Mouse (Mus musculus) cerebellum, adult 2 months (tissue): ENCODE measurements around the gene Bfar. TPM values are rescaled to one million over a fixed set of nuclear protein-coding genes. Genes with fewer than 3 reads are reported as not detected.

Source experiments
- DNase-seq, 2 experiments: peaks; one replicate each; pipeline ENCODE4 v3.0.0; 2021
- H3K27ac ChIP-seq: fragments of 200-500 bp; 2 replicates; pipeline ENCODE4 v1.5.1; 2012; ENCODE audit warnings: low read length, control low read depth, inconsistent platforms; ENCODE audit not compliant: insufficient read depth
- H3K27me3 ChIP-seq: fragments of 200-500 bp; 2 replicates; pipeline ENCODE4 v1.6.1; 2012; ENCODE audit warnings: inconsistent platforms, mild to moderate bottlenecking, low read length, moderate library complexity; ENCODE audit not compliant: control insufficient read depth, insufficient read depth
- H3K4me1 ChIP-seq: fragments of 200-500 bp; 2 replicates; pipeline ENCODE4 v1.6.1; 2011; ENCODE audit warnings: low read length; ENCODE audit not compliant: control insufficient read depth, insufficient read depth
- H3K4me3 ChIP-seq: fragments of 200-500 bp; replicated peaks from 2 replicates; pipeline ENCODE3; 2011; ENCODE audit warnings: mild to moderate bottlenecking, low read depth, low read length, control low read depth; ENCODE audit not compliant: insufficient read depth
- CTCF ChIP-seq: fragments of 200-500 bp; IDR thresholded peaks from 2 replicates; pipeline ENCODE4 v1.5.1; 2011; ENCODE audit warnings: low read depth, mild to moderate bottlenecking, control low read depth, low read length, moderate library complexity, borderline replicate concordance; ENCODE audit not compliant: insufficient read depth
- POLR2A ChIP-seq: fragments of 200-500 bp; IDR thresholded peaks from 2 replicates; pipeline ENCODE4 v1.6.1; 2011; ENCODE audit warnings: low read length, control low read depth, borderline replicate concordance; ENCODE audit not compliant: insufficient read depth
- WGBS: fragments of 180-500 bp; shearing (Covaris S2); methylation state at CpG from one replicate; pipeline ENCODE4 v1.1.7; 2018; 5-methylcytosine and 5-hydroxymethylcytosine counted together
- polyA plus RNA-seq: library from polyadenylated mRNA; depleted of rRNA; stranded (reverse); fragments of >200 nt; gene quantifications from 2 replicates; pipeline ENCODE4 v1.2.3, GENCODE M21; 2012

The Bfar gene
- polyA plus RNA-seq, 1 experiment = 45.1 TPM

- H3K27ac ChIP-seq = no peak overlapping the region
- no peaks in the 10 kb centered on the region for H3K4me1 ChIP-seq
- H3K4me3 ChIP-seq = no peak overlapping the region
- TF ChIP-seq CTCF (no peak), POLR2A (no peak)
- H3K27me3 ChIP-seq = no peaks in the 10 kb centered on the region
- no peak for DNase-seq
- WGBS = 90% methylated on average over 7 of the region's 7 CpGs
Observed at GRCm38 (mm10) chr16:13698998-13699397, 27.3 kb downstream of the Bfar start.

DNA sequence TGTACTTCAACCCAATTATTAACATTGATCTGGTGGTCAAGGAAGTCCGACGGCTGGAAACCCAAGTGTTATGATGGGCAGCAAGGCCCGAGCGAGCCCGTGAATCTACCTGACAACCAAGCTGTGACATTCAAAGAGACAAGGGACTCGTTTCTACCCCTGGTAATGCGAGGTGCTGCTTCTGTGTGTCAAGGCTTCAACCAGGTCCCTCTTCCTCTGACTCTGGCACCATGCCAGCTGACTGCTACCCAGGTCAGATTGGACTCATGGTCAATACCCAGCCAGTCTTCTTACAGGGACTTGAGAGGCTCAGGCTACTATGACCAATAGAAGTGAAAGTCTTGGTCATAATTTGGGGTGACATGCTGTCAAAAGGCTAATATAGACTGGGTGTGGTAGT is 30.5 kb downstream of the Bfar start:
- no peaks in the 10 kb centered on the region for H3K4me1 ChIP-seq
- WGBS = 97% methylated on average over 7 of the region's 7 CpGs
- no peaks in the 10 kb centered on the region for H3K27me3 ChIP-seq
- DNase-seq = peak; percentile 8 to 16
- no peak overlapping the region for H3K4me3 ChIP-seq
- TF ChIP-seq POLR2A = no peak
- TF ChIP-seq CTCF = no peak
- no peak overlapping the region for H3K27ac ChIP-seq

- H3K27me3 ChIP-seq = no peaks in the 10 kb centered on the region
- no peak for DNase-seq
- H3K4me3 ChIP-seq = no peak overlapping the region
- WGBS = 93% methylated on average over 10 of the region's 10 CpGs
- no peak overlapping the region for H3K27ac ChIP-seq
- H3K4me1 ChIP-seq = no peaks in the 10 kb centered on the region
- TF ChIP-seq CTCF = no peak
- no peak for TF ChIP-seq POLR2A
Observed at GRCm38 (mm10) chr16:13704676-13705075, 33.0 kb downstream of the Bfar start.

GRCm38 (mm10) chr16:13714910-13715309 is 43.3 kb downstream of the Bfar start:
- Histone ChIP-seq H3K27me3 (no peaks in the 10 kb centered on the region), H3K4me1 (no peaks in the 10 kb centered on the region), H3K4me3 (no peak overlapping the region), H3K27ac (no peak overlapping the region)
- WGBS = 93% methylated on average over 3 of the region's 3 CpGs
- TF ChIP-seq POLR2A (no peak), CTCF (no peak)
- DNase-seq = no peak

DNA sequence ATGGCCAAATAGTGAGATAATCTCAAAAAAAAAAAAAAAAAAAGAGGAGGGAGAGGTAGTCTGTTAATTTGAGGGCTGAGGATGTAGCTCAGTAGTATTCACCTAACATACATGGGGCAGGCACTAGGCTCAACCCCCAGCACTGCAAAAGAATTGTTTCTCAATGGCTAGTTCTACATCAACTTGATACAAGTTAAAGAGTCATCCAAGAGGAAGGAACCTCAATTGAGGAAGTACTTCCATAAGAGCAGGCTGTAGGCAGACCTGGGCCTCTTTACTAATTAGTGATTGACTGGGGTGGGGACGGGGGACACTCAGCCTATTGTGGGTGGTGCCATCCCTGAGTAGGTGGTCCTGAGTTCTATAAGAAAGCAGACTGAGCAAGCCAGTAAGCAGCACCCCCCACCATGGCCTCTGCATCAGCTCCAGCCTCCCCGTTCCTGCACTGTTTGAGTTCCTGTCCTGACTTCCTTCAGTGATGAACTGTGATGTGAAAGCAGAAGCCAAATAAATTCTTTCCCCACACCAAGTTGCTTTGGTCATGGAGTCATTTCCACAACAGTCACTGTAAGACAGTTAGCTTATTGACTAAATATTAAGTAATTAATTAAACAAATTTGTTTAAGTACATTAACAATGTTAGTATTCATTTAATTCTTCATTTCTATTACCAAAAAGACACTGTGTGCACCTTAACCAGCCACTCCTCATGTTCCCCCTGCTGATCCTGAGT is 45.3 kb downstream of the Bfar start:
- 83% methylated on average over 2 of the region's 2 CpGs for WGBS
- Histone ChIP-seq H3K4me1 (no peaks in the 10 kb centered on the region), H3K4me3 (no peak overlapping the region)

GRCm38 (mm10) chr16:13722937-13723336 is 51.3 kb downstream of the Bfar start:
- H3K27me3 ChIP-seq = no peaks in the 10 kb centered on the region
- WGBS = 29% methylated on average over 10 of the region's 10 CpGs
- TF ChIP-seq CTCF = no peak
- TF ChIP-seq POLR2A = no peak
- H3K4me1 ChIP-seq = no peaks in the 10 kb centered on the region
- H3K27ac ChIP-seq = no peak overlapping the region
- H3K4me3 ChIP-seq = no peak overlapping the region
- DNase-seq = no peak

More for the DNA sequence above, 45.3 kb downstream of the Bfar start:
- Histone ChIP-seq H3K27ac (no peak overlapping the region), H3K27me3 (no peaks in the 10 kb centered on the region)
- no peak for TF ChIP-seq POLR2A
- TF ChIP-seq CTCF = no peak
- no peak for DNase-seq

DNA sequence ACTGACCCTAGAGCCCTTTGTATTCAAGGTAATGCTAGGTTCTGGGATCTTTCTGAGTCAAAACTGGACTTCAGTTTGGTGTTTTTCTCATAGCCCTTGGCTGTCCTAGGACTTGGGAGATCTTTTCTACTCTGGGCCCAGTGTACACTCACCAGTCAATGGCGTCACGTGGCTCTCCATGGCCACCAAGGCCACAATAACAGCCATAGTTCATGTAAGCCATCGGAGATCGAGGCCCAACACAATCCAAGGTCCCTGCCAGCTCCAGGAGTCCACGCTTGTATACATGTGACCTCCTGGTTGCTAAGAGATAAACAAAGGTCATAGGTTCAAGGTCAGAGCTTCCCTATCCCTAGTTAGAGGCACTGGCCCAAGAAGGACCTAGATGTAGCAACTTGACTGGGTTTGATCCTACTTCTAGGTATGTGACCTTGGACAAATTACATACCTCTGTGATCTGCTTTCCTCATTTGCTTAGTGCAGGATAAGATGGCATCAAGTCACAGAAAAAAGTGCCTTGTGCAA is 56.2 kb downstream of the Bfar start:
- no peaks in the 10 kb centered on the region for H3K27me3 ChIP-seq
- TF ChIP-seq CTCF (no peak), POLR2A (no peak)
- no peak overlapping the region for H3K4me3 ChIP-seq
- WGBS = 86% methylated on average over 5 of the region's 5 CpGs
- no peaks in the 10 kb centered on the region for H3K4me1 ChIP-seq
- DNase-seq = no peak
- H3K27ac ChIP-seq = no peak overlapping the region

DNA sequence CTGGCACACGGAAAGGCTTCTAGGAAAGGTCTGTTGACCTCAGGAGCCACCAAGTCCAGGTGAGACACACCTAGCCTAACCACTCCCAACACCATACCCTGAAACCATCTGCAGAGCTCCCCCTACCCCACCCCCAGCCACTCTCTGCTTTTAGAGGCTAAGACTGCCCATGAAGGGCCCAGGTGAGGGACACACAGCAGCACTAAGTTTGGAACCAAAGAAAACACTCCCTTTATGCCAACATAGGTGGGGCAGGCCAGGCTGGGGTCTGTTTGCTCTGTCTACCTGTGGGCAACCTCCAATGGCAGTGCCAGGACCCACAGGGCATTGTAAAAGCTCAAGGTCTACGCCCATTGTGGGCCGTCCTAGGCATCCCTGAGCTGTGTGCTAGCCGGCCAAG is 57.8 kb downstream of the Bfar start:
- no peak for DNase-seq
- H3K27me3 ChIP-seq = no peaks in the 10 kb centered on the region
- TF ChIP-seq CTCF (no peak), POLR2A (no peak)
- no peaks in the 10 kb centered on the region for H3K4me1 ChIP-seq
- H3K4me3 ChIP-seq = no peak overlapping the region
- no peak overlapping the region for H3K27ac ChIP-seq
- 85% methylated on average over 4 of the region's 4 CpGs for WGBS
